Mouse (Mus musculus) bone marrow, adult 2 months (tissue): ENCODE measurements around the gene Stk38. TPM values are rescaled to one million over a fixed set of nuclear protein-coding genes. Genes with fewer than 3 reads are reported as not detected.

ENCODE experiments used
- H3K27ac ChIP-seq: fragments of 200-500 bp; 2 replicates; pipeline ENCODE4 v1.5.1; 2012; ENCODE audit warnings: low read depth, mild to moderate bottlenecking, control low read depth, inconsistent platforms, low read length; ENCODE audit not compliant: control insufficient read depth, poor library complexity, insufficient read depth
- H3K4me1 ChIP-seq: fragments of 200-500 bp; 2 replicates; pipeline ENCODE4 v1.6.1; 2011; ENCODE audit warnings: low read length; ENCODE audit not compliant: control insufficient read depth, insufficient read depth
- H3K4me3 ChIP-seq: fragments of 200-500 bp; replicated peaks from 2 replicates; pipeline ENCODE3; 2011; ENCODE audit warnings: mild to moderate bottlenecking, low read depth, low read length, control low read depth; ENCODE audit not compliant: control insufficient read depth
- CTCF ChIP-seq: fragments of 200-500 bp; IDR thresholded peaks from 2 replicates; pipeline ENCODE4 v1.5.1; 2011; ENCODE audit warnings: low read length, control low read depth; ENCODE audit not compliant: control insufficient read depth, insufficient read depth
- POLR2A ChIP-seq: fragments of 200-500 bp; IDR thresholded peaks from 2 replicates; pipeline ENCODE4 v1.6.1; 2011; ENCODE audit warnings: low read depth, mild to moderate bottlenecking, control low read depth, low read length, borderline replicate concordance; ENCODE audit not compliant: control insufficient read depth
- WGBS: fragments of 180-500 bp; shearing (Covaris S2); methylation state at CpG from one replicate; pipeline ENCODE4 v1.1.7; 2018; 5-methylcytosine and 5-hydroxymethylcytosine counted together
- polyA plus RNA-seq: library from polyadenylated mRNA; stranded (reverse); fragments of >200 nt; gene quantifications from 2 replicates; pipeline ENCODE4 v1.2.4, GENCODE M21; 2011; ENCODE audit warnings: low replicate concordance; ENCODE audit not compliant: missing spikeins, insufficient read depth, insufficient read length

Stk38 gene
- polyA plus RNA-seq, 1 experiment, result 214 TPM

DNA sequence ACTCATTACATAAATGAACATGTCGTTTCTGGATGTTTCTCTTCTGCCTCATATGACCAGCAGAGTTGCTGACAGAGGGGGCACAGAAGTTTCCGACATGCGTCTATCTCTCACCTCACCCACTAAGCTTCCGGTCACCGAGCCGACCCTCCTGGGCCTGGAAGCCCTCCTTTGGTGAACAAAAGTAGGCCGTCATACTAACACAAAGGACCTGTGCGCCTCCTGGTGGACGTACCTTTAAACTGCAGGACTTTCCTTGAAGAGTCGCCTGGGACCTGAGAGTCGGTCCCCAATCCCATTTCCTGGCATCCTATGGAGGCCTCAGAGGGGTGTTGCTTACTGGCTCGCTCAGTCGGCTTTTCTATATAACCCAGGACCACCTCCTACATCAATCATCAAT, 81.4 kb downstream of the Stk38 start:
- H3K4me1 ChIP-seq, result peaks cover 4% of the 10 kb centered on the region; the same call in 1 of the 2 replicates
- H3K4me3 ChIP-seq, result no peak overlapping the region
- WGBS, result 6% methylated on average over 13 of the region's 13 CpGs
- H3K27ac ChIP-seq, result no peak overlapping the region
- TF ChIP-seq POLR2A, result no peak
- peak; percentile 73 for TF ChIP-seq CTCF

GRCm38 (mm10) chr17:28924957-28925595, 82.7 kb downstream of the Stk38 start:
- no peak overlapping the region for H3K4me3 ChIP-seq
- TF ChIP-seq POLR2A (no peak), CTCF (no peak)
- 86% methylated on average over 8 of the region's 8 CpGs for WGBS
- H3K27ac ChIP-seq, result no peak overlapping the region
- H3K4me1 ChIP-seq, result peaks cover 4% of the 10 kb centered on the region; the same call in 1 of the 2 replicates

GRCm38 (mm10) chr17:28922096-28922495, 85.7 kb downstream of the Stk38 start:
- Histone ChIP-seq H3K27ac (no peak overlapping the region), H3K4me1 (peaks cover 4% of the 10 kb centered on the region; the same call in 1 of the 2 replicates), H3K4me3 (no peak overlapping the region)
- TF ChIP-seq POLR2A (no peak), CTCF (no peak)
- 3% methylated on average over 6 of the region's 6 CpGs for WGBS

- TF ChIP-seq POLR2A, result no peak
- TF ChIP-seq CTCF, result no peak
- Histone ChIP-seq H3K4me3 (peak overlapping the region; percentile 5), H3K27ac (no peak overlapping the region), H3K4me1 (peaks cover 2% of the 10 kb centered on the region; the same call in 1 of the 2 replicates)
- 42% methylated on average over 8 of the region's 8 CpGs for WGBS
These were observed 86.7 kb downstream of the Stk38 start for GRCm38 (mm10) chr17:28921086-28921485.

Other genes starting within 250 kb of the Stk38 start
- gene Mapk13, start 238.7 kb downstream of the Stk38 start, polyA plus RNA-seq, result 37.7 and 70.0 TPM in 2 replicates
- gene Brpf3, start 206.9 kb downstream of the Stk38 start, polyA plus RNA-seq, result 117 and 133 TPM in 2 replicates
- gene Pnpla1, start 149.6 kb downstream of the Stk38 start, polyA plus RNA-seq, result 0.67 TPM in 1 of 2 replicates, not detected in the other
- gene 4930539E08Rik, start 92.7 kb downstream of the Stk38 start, polyA plus RNA-seq, result 0.29 TPM in 1 of 2 replicates, not detected in the other
- 1.3 TPM in 1 of 2 replicates, not detected in the other for gene Pxt1, start 64.2 kb downstream of the Stk38 start, polyA plus RNA-seq
- gene Kctd20, start 56.0 kb downstream of the Stk38 start, polyA plus RNA-seq, result 50.2 and 81.5 TPM in 2 replicates
- gene Srsf3, start 24.6 kb upstream of the Stk38 start, polyA plus RNA-seq, result 212 and 214 TPM in 2 replicates
- 5.2 and 27.7 TPM in 2 replicates for gene Cdkn1a, start 83.0 kb upstream of the Stk38 start, polyA plus RNA-seq
- gene Rab44, start 106.2 kb upstream of the Stk38 start, polyA plus RNA-seq, result 217 and 514 TPM in 2 replicates
- 0.50 and 0.92 TPM in 2 replicates for gene Cpne5, start 230.2 kb upstream of the Stk38 start, polyA plus RNA-seq